Mouse (Mus musculus) heart, embryonic 16.5 days (tissue): ENCODE results near the gene Rho. TPM values are rescaled to one million over a fixed set of nuclear protein-coding genes. Genes with fewer than 3 reads are reported as not detected.

Experiments
- ATAC-seq: fragments of 200-750 bp; cut with Nextera tagmentation; replicated peaks from 2 replicates; pipeline ENCODE4 v1.8.0; 2017; ENCODE audit warnings: moderate number of reproducible peaks; ENCODE audit not compliant: insufficient read depth, low FRiP score; ENCODE audit errors: extremely low read depth
- H3K27ac ChIP-seq: fragments of 300-500 bp; sonication (generic); 2 replicates; pipeline ENCODE4 v1.5.1; 2014; ENCODE audit warnings: mild to moderate bottlenecking, low read length, control low read depth, moderate library complexity
- H3K27me3 ChIP-seq: fragments of 300-500 bp; sonication (generic); 2 replicates; pipeline ENCODE4 v1.6.1; 2014; ENCODE audit warnings: low read length, mixed read lengths; ENCODE audit not compliant: control insufficient read depth, insufficient read depth
- H3K36me3 ChIP-seq: fragments of 300-500 bp; sonication (generic); 2 replicates; pipeline ENCODE4 v1.6.1; 2014; ENCODE audit not compliant: control insufficient read depth, insufficient read depth
- H3K4me1 ChIP-seq: fragments of 300-500 bp; sonication (generic); 2 replicates; pipeline ENCODE4 v1.6.1; 2014; ENCODE audit warnings: low read length, mixed read lengths; ENCODE audit not compliant: control insufficient read depth, insufficient read depth
- H3K4me2 ChIP-seq: fragments of 300-500 bp; sonication (generic); 2 replicates; pipeline ENCODE4 v1.6.1; 2014; ENCODE audit warnings: low read depth, mild to moderate bottlenecking, control low read depth, low read length
- H3K4me3 ChIP-seq: fragments of 300-500 bp; sonication (generic); 2 replicates; pipeline ENCODE4 v1.5.1; 2014; ENCODE audit warnings: mild to moderate bottlenecking, control low read depth, low read length
- H3K9ac ChIP-seq: fragments of 300-500 bp; sonication (generic); 2 replicates; pipeline ENCODE4 v1.6.1; 2014; ENCODE audit warnings: low read length, control low read depth
- H3K9me3 ChIP-seq: fragments of 300-500 bp; sonication (generic); replicated peaks from 2 replicates; pipeline ENCODE4 v1.6.1; 2016; ENCODE audit warnings: low read length; ENCODE audit not compliant: control insufficient read depth
- WGBS: fragments of 180-500 bp; shearing (Covaris S2); extraction: QIAGEN DNeasy Blood & Tissue Kit; methylation state at CpG from one replicate; pipeline ENCODE4 v1.1.7; 2014; 5-methylcytosine and 5-hydroxymethylcytosine counted together
- polyA plus RNA-seq: library from polyadenylated mRNA; unstranded; fragments of >200 nt; fragmentation: Nextera tagmentation; extraction: Ambion mirVana; gene quantifications from 2 replicates; pipeline ENCODE4 v1.2.1, GENCODE M21; 2015

Gene Rho
- polyA plus RNA-seq, 1 experiment from 2014 or later, result not detected

DNA sequence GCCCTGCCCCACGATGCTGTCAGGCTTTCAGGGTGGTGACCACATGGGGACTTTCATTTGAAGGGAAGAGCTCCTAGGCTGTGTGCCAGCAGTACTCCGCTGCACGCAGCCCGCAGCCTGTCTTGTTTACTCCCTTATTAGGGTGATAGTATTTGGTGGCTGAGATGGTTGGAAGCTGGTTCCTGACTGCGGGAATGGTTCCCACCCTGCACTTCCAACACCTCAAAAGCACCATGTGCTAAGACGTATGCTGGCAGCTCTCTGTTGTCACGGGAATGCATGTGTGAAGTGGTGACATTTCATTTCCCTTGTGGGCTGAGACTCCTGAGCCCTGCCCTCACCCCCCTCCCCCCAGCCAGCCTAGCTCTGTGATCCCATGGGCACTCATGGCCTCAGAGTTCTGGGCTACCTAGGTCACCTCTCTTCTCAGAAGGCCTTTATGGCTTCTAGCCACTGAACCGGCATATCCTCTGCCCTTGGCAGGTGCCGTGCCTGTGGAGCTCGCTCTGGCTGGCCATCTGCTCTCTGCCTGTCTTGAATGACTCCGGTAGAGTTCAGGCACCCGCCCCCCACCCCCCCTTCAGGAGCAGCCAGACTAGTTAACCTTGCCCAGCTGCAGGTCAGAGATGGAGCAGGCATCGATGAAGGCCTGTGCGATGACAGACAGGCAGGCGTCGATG, 25.5 kb downstream of the Rho start:
- WGBS, result 27% methylated on average over 16 of the region's 16 CpGs
- Histone ChIP-seq H3K4me3 (no peak overlapping the region), H3K4me1 (peaks cover 42% of the 10 kb centered on the region), H3K4me2 (peak overlapping the region; percentile 10; the same call in 1 of the 2 replicates), H3K9me3 (no peaks in the 10 kb centered on the region), H3K9ac (peak overlapping the region; percentile 2), H3K36me3 (peaks cover 6% of the 10 kb centered on the region; the same call in 1 of the 2 replicates), H3K27me3 (no peaks in the 10 kb centered on the region), H3K27ac (peak overlapping the region; percentile 78)
- peak; percentile 74 for ATAC-seq

DNA sequence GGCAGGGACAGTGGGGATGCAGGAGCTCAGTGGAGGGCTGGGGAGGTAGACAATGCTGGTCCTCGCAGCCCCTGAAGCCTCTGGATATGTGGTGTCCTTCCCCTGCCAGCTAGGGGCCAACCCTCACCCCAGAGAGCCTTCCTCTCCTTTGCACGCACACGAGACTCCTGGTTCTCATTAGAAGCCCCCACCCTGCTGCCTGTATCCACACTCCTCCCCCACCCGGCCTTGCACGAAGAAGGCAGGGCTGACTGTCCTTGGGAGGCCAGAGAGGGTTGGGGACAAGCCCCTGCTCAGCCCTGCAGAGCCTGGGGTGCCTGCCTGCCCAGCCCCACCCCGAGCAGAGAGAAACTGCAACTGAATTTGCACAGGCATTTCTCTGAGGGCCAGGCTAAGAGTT, 26.1 kb downstream of the Rho start:
- no peak for ATAC-seq
- peaks cover 6% of the 10 kb centered on the region; the same call in 1 of the 2 replicates for H3K36me3 ChIP-seq
- H3K9ac ChIP-seq, result peak overlapping the region; percentile 2

DNA sequence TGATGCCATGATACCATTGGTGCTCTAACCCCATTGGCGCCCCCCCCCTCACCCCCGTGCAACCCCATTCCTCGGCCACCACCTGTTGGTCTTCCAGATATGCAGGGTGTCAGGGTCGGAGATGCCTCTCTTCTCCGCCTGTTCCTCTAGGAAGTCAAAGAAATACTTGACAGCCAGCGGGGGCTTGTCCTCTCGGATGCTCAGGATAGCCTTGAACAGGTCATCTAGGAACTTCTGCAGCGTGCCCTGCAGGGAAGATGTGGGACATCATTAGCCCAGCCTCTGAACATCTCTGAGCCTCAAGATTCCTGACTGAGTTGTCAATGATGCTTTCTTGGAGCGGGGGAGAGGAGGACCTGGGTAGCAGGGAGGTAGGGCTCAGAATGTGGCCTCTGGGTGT, 26.9 kb downstream of the Rho start:
- ATAC-seq, result no peak
- H3K4me1 ChIP-seq, result peaks cover 45% of the 10 kb centered on the region
- H3K9me3 ChIP-seq, result no peaks in the 10 kb centered on the region
- no peak overlapping the region for H3K9ac ChIP-seq
- WGBS, result 89% methylated on average over 9 of the region's 9 CpGs
- peaks cover 6% of the 10 kb centered on the region; the same call in 1 of the 2 replicates for H3K36me3 ChIP-seq
- H3K27me3 ChIP-seq, result no peaks in the 10 kb centered on the region
- no peak overlapping the region for H3K27ac ChIP-seq
- no peak overlapping the region for H3K4me2 ChIP-seq
- H3K4me3 ChIP-seq, result no peak overlapping the region

More for the DNA sequence above, 26.1 kb downstream of the Rho start:
- Histone ChIP-seq H3K9me3 (no peaks in the 10 kb centered on the region), H3K27me3 (no peaks in the 10 kb centered on the region), H3K4me3 (no peak overlapping the region), H3K4me1 (peaks cover 43% of the 10 kb centered on the region), H3K27ac (peak overlapping the region; percentile 15; the same call in 1 of the 2 replicates), H3K4me2 (no peak overlapping the region)
- 54% methylated on average over 6 of the region's 6 CpGs for WGBS

DNA sequence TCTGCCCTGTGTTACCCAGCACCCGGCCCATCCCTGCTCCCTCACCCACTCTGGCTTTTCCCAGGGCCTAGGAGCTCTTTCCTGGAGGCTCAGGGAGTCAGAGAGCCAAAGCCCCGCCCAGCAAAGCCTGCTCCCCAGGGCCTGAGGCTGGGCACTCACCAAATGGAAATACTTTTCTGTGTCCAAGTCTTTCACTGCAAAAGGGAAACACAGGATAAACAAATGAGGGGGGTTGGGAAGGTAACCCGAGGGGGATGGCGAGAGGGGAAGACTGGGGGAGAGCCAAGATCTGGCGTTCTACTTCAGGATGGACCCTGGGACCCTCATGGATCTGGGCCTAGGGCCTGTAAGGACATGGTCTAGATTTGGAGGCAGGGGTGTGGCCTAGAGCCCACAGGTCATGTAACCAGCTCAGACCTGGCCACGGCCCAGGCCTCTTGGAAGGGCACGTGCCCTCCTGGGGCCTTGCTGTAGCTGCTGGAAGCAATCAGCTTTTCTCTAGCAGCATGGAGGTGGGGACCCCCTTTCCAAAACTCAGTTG, 27.7 kb downstream of the Rho start:
- peak overlapping the region; percentile 33 for H3K27ac ChIP-seq
- no peaks in the 10 kb centered on the region for H3K27me3 ChIP-seq
- 51% methylated on average over 7 of the region's 7 CpGs for WGBS
- H3K4me2 ChIP-seq, result no peak overlapping the region
- H3K9ac ChIP-seq, result peak overlapping the region; percentile 14; the same call in 1 of the 2 replicates
- H3K36me3 ChIP-seq, result peaks cover 6% of the 10 kb centered on the region; the same call in 1 of the 2 replicates
- peak; percentile 14; the same call in 1 of the 2 replicates for ATAC-seq
- no peaks in the 10 kb centered on the region for H3K9me3 ChIP-seq
- no peak overlapping the region for H3K4me3 ChIP-seq
- H3K4me1 ChIP-seq, result peaks cover 39% of the 10 kb centered on the region

DNA sequence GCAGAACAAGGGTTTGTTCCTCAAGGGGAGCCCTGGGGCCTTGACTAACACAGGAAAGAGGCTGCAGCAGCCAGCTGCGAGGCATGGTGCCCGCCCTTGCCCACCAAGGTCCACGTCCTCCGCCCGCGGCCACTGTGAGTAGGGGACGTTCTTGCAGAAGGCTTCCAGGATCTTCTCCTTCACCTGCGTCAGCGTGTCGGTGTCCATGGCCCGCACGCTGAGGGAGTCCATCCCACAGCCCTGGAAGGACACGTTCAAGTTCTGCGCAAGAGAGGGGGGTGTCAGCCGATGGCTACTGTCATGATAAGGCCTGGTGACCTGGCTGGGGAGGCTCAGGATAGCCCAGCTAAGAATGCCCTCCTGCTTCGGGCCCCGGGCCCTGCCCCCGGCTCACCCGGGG, 28.8 kb downstream of the Rho start:
- Histone ChIP-seq H3K4me1 (peaks cover 33% of the 10 kb centered on the region), H3K27ac (no peak overlapping the region), H3K4me2 (no peak overlapping the region), H3K9ac (no peak overlapping the region), H3K36me3 (peaks cover 6% of the 10 kb centered on the region; the same call in 1 of the 2 replicates), H3K9me3 (no peaks in the 10 kb centered on the region), H3K27me3 (no peaks in the 10 kb centered on the region), H3K4me3 (no peak overlapping the region)
- 89% methylated on average over 19 of the region's 19 CpGs for WGBS
- ATAC-seq, result no peak

DNA sequence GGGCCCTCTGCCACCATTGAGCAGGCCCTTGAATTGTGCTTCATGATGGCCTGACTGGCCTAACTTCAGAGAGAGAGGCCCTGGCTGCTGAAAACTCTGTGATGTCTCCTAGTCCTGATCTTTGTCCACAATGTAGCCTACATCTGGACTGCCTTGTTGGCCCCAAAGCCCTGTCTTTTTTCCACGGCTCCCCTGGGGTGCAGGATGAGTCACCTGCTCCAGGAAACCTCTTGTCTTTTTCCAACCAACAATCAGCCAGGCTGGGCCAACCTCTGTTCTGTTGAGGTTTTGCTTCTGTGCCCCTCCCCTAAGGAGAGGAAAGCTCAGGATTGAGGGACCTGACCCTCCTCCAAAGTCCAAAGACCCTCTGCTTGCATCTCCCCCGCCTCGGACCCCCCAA, 30.2 kb downstream of the Rho start:
- ATAC-seq, result no peak
- Histone ChIP-seq H3K27ac (no peak overlapping the region), H3K9ac (no peak overlapping the region), H3K4me2 (no peak overlapping the region), H3K36me3 (peaks cover 6% of the 10 kb centered on the region; the same call in 1 of the 2 replicates), H3K27me3 (no peaks in the 10 kb centered on the region), H3K4me1 (peaks cover 27% of the 10 kb centered on the region), H3K4me3 (no peak overlapping the region), H3K9me3 (no peaks in the 10 kb centered on the region)
- WGBS, result 85% methylated on average over 3 of the region's 3 CpGs

DNA sequence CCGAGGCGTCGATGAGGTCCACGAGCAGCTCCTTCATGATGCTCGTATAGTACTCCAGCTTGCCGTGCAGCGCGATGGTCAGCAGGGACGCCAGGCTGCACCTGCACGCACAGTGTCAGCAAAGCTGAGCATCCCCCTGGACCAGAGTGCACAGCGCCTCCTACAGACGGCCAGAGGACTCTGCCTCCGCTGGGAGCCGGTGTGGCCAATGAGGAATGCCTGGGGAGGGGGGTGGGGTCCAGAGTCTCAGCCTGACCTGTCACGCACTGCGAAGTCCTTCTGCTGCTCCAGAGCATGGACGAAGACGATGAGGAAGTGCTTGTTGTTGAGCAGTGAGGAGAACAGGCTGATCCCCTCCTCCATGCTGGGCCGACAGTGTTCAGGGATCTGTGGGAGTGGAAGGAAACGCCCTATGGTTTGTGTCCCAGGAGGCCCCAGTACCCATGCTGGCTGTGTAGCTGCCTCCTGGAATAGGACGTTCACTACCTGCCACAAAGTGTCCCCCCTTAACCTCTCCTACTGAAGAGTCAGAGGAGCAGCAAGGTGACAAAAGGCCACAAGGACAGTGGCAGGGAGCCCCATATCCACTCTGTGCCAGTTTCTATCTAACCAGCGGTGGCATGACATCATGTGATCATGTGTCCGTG, 31.0 kb downstream of the Rho start:
- Histone ChIP-seq H3K9ac (0 out of 2 replicates have a peak overlapping the region, but pooled peaks have one; percentile 11), H3K4me1 (peaks cover 19% of the 10 kb centered on the region), H3K4me3 (no peak overlapping the region), H3K9me3 (no peaks in the 10 kb centered on the region), H3K4me2 (peak overlapping the region; percentile 19; the same call in 1 of the 2 replicates), H3K27me3 (no peaks in the 10 kb centered on the region), H3K36me3 (peaks cover 6% of the 10 kb centered on the region; the same call in 1 of the 2 replicates), H3K27ac (no peak overlapping the region)
- 49% methylated on average over 23 of the region's 23 CpGs for WGBS
- ATAC-seq, result no peak

DNA sequence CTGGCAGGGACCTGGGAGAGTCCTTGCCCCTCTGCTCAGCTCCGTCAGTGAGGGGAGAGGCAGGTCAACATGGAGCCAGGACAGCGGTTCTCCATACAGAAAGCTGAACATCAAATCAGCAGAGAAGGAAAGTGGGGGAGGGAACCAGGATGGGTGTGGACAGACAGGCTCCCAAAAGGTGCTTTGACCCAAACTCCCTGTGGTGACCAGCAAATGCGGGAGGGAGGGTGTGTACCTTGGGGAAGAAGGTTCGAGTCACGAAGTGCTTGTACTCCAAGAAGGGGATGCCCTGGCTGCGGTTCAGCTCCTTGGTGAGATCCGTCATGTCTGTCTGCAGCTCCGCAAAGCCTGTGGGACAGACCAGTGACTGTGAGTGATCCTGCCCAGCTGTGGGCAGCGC, 32.1 kb downstream of the Rho start:
- no peaks in the 10 kb centered on the region for H3K27me3 ChIP-seq
- no peak for ATAC-seq
- H3K4me2 ChIP-seq, result no peak overlapping the region
- H3K9me3 ChIP-seq, result no peaks in the 10 kb centered on the region
- no peak overlapping the region for H3K4me3 ChIP-seq
- H3K36me3 ChIP-seq, result peaks cover 6% of the 10 kb centered on the region; the same call in 1 of the 2 replicates
- H3K9ac ChIP-seq, result no peak overlapping the region
- 71% methylated on average over 9 of the region's 9 CpGs for WGBS
- H3K27ac ChIP-seq, result no peak overlapping the region
- H3K4me1 ChIP-seq, result peaks cover 15% of the 10 kb centered on the region
